Mouse (Mus musculus) neural tube, embryonic 15.5 days (tissue): ENCODE data around the gene D730048I06Rik. TPM values are rescaled to one million over a fixed set of nuclear protein-coding genes. Genes with fewer than 3 reads are reported as not detected.
"Not testable (repeated sequence)": the region's sequence is repeated elsewhere in the genome, so short reads cannot be mapped to it uniquely, and the experiment has no call there.

Source experiments
- ATAC-seq: fragments of 200-750 bp; cut with Nextera tagmentation; 2 replicates; pipeline ENCODE4 v1.8.0; 2017; ENCODE audit warnings: mild to moderate bottlenecking, moderate TSS enrichment, moderate library complexity; ENCODE audit not compliant: low FRiP score
- H3K27ac ChIP-seq: fragments of 300-500 bp; sonication (generic); replicated peaks from 2 replicates; pipeline ENCODE4 v1.5.1; 2015; ENCODE audit warnings: mild to moderate bottlenecking, inconsistent platforms
- H3K27me3 ChIP-seq: fragments of 300-500 bp; sonication (generic); replicated peaks from 2 replicates; pipeline ENCODE4 v1.6.1; 2015; ENCODE audit warnings: inconsistent platforms
- H3K36me3 ChIP-seq: fragments of 300-500 bp; sonication (generic); 2 replicates; pipeline ENCODE4 v1.6.1; 2015; ENCODE audit warnings: inconsistent platforms
- H3K4me1 ChIP-seq: fragments of 300-500 bp; sonication (generic); 2 replicates; pipeline ENCODE4 v1.6.1; 2015; ENCODE audit warnings: inconsistent platforms
- H3K4me2 ChIP-seq: fragments of 300-500 bp; sonication (generic); 2 replicates; pipeline ENCODE4 v1.6.1; 2015; ENCODE audit warnings: inconsistent platforms, mild to moderate bottlenecking, moderate library complexity
- H3K4me3 ChIP-seq: fragments of 300-500 bp; sonication (generic); replicated peaks from 2 replicates; pipeline ENCODE4 v1.5.1; 2015; ENCODE audit warnings: mild to moderate bottlenecking, inconsistent platforms
- H3K9ac ChIP-seq: fragments of 300-500 bp; sonication (generic); replicated peaks from 2 replicates; pipeline ENCODE4 v1.6.1; 2015; ENCODE audit warnings: mild to moderate bottlenecking, inconsistent platforms
- H3K9me3 ChIP-seq: fragments of 300-500 bp; sonication (generic); replicated peaks from 2 replicates; pipeline ENCODE4 v1.6.1; 2016; ENCODE audit warnings: inconsistent platforms
- WGBS: fragments of 180-500 bp; shearing (Covaris S2); methylation state at CpG from one replicate; pipeline ENCODE4 v1.1.7; 2015; ENCODE audit warnings: mixed read lengths; 5-methylcytosine and 5-hydroxymethylcytosine counted together
- polyA plus RNA-seq: library from polyadenylated mRNA; unstranded; fragments of >200 nt; fragmentation: Nextera tagmentation; extraction: Ambion mirVana; gene quantifications from 2 replicates; pipeline ENCODE4 v1.2.1, GENCODE M21; 2015

The D730048I06Rik gene
- not detected in 2 replicates for polyA plus RNA-seq

GRCm38 (mm10) chr9:35790001-35790400 is at the start of gene D730048I06Rik, which contains the start of gene Gm27235:
Gene D730048I06Rik, minus strand, starts transcription at chr9:35790112.
Gene Gm27235, minus strand, starts transcription at chr9:35790101.
- Histone ChIP-seq H3K9me3 (peaks cover 5% of the 10 kb centered on the region; the same call in 1 of the 2 replicates), H3K4me2 (no peak within 1 kb of the TSS), H3K4me1 (no peaks in the 10 kb centered on the region), H3K27me3 (no peaks in the 10 kb centered on the region), H3K4me3 (no peak within 1 kb of the TSS), H3K36me3 (no peaks in the 10 kb centered on the region), H3K9ac (no peak within 1 kb of the TSS), H3K27ac (no peak within 1 kb of the TSS)
- WGBS: 92% methylated on average over 3 of the region's 3 CpGs
- no peak for ATAC-seq

DNA sequence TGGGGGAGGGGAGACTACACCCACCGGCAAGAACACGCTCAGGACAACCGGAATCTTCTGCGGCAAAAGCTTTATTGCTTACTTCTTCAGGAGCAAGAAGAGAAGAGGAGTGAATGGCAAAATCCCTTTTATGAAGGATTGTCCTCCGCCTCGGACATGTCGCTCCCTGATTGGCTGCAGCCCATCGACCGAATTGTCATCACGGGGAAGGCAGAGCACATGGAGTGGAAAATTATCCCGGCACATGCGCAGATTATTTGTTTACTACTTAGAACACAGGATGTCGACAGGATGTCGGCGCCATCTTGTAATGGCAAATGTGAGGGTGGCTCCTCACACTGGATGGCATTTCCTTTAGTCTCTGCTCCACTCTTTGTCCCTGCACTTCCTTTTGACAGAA is 28.0 kb upstream of the D730048I06Rik start:
- H3K4me2 ChIP-seq, H3K4me1 ChIP-seq, H3K27ac ChIP-seq, ATAC-seq, H3K4me3 ChIP-seq, H3K9me3 ChIP-seq, H3K36me3 ChIP-seq, H3K27me3 ChIP-seq, H3K9ac ChIP-seq: not testable (repeated sequence)
- WGBS: 96% methylated on average over 15 of the region's 15 CpGs

DNA sequence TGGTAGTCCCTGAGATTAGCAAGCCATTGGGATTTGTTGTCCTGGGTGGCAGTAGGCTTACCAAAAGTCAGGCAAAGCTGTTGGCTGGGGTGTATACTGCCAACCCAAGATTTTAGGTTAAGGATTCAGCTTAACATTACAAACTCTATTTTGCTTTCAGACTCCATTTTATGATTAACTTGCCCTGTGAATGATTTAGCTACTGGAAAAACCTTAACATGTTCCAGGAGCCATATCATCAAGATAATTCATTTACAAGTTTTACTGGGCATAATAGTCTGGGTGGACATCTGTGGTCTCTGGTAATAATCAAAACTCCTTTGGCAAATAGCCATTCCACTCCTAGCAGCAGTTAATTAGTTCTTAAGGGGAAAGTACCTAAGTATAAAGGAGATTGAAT is 8.2 kb upstream of the D730048I06Rik start:
- H3K4me1 ChIP-seq: no peaks in the 10 kb centered on the region
- H3K4me3 ChIP-seq: no peak overlapping the region
- ATAC-seq: no peak
- H3K36me3 ChIP-seq: no peaks in the 10 kb centered on the region
- H3K4me2 ChIP-seq: no peak overlapping the region
- H3K27ac ChIP-seq: no peak overlapping the region
- H3K9ac ChIP-seq: no peak overlapping the region
- H3K9me3 ChIP-seq: peaks cover 8% of the 10 kb centered on the region
- no peaks in the 10 kb centered on the region for H3K27me3 ChIP-seq

GRCm38 (mm10) chr9:35778009-35778408 is 11.9 kb downstream of the D730048I06Rik start, which contains the start of gene Gm17727:
Gene Gm17727, minus strand, starts transcription at chr9:35778109.
- Histone ChIP-seq H3K4me2 (no peak within 1 kb of the TSS), H3K4me1 (no peaks in the 10 kb centered on the region), H3K27ac (no peak within 1 kb of the TSS), H3K9ac (no peak within 1 kb of the TSS), H3K27me3 (no peaks in the 10 kb centered on the region), H3K9me3 (no peaks in the 10 kb centered on the region; the same call in 1 of the 2 replicates), H3K4me3 (no peak within 1 kb of the TSS), H3K36me3 (no peaks in the 10 kb centered on the region)
- ATAC-seq: no peak
- 63% methylated on average over 3 of the region's 3 CpGs for WGBS

DNA sequence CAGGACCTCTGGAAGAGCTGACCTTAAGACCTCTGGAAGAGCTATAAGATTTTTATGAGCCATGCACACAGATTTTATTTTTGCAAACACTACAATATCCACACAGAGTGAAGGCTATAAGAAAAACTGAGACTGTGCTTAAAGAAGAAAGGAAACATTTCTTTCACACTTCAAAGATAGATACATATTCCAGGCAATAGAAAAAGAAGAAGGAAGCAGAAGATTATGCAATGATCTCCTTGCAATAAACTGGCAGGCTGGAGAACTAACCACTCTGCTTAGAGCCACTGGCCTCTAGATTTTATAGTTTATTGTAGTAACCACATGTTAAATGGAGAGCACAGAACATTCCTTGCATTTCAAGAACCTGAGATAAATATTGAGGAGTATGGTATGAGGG is 33.1 kb downstream of the D730048I06Rik start:
- H3K36me3 ChIP-seq: no peaks in the 10 kb centered on the region
- ATAC-seq: no peak

DNA sequence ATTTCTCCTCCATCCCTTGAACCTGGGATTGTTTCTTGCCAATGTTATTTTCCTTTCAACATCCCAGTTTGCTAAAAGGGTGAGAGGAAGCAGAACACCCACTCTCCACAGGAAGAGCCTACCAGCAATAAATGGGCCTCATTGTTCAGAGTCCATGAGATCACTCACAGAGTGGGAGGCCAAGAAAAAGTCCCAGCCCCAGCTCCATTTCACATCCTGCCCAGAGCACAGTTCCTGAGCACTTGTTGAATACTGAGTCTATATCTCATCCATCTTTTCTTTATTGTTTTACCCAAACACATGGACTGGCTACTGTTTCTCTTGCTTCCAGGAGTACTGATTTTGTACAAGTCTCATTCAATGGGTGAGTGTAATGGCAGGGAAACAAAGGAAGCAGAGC is 49.2 kb downstream of the D730048I06Rik start, which contains the start of gene Gm17677:
Gm17677 (plus strand) TSS at position 301 of the 400 bp plus-strand sequence.
- no peaks in the 10 kb centered on the region for H3K27me3 ChIP-seq
- H3K9ac ChIP-seq: no peak within 1 kb of the TSS
- H3K4me1 ChIP-seq: no peaks in the 10 kb centered on the region
- no peak within 1 kb of the TSS for H3K4me3 ChIP-seq
- ATAC-seq: no peak
- no peak within 1 kb of the TSS for H3K4me2 ChIP-seq
- H3K36me3 ChIP-seq: no peaks in the 10 kb centered on the region
- H3K9me3 ChIP-seq: 0 out of 2 replicates have a peak, but pooled peaks cover 3% of the 10 kb centered on the region
- no peak within 1 kb of the TSS for H3K27ac ChIP-seq

More for the DNA sequence above, 33.1 kb downstream of the D730048I06Rik start:
- Histone ChIP-seq H3K4me1 (no peaks in the 10 kb centered on the region), H3K27me3 (no peaks in the 10 kb centered on the region), H3K27ac (no peak overlapping the region), H3K4me3 (no peak overlapping the region), H3K9ac (no peak overlapping the region), H3K4me2 (no peak overlapping the region), H3K9me3 (0 out of 2 replicates have a peak, but pooled peaks cover 2% of the 10 kb centered on the region)

Other genes with a start within 250 kb of the D730048I06Rik start
- 25.6 and 30.2 TPM in 2 replicates for gene Ddx25, start 231.6 kb downstream of the D730048I06Rik start, polyA plus RNA-seq
- 15.5 and 16.9 TPM in 2 replicates for gene Pus3, start 231.5 kb downstream of the D730048I06Rik start, polyA plus RNA-seq
- 0.89 and 0.97 TPM in 2 replicates for gene Pate2, start 219.8 kb downstream of the D730048I06Rik start, polyA plus RNA-seq
- gene Hyls1, start 219.7 kb downstream of the D730048I06Rik start, polyA plus RNA-seq: 15.0 and 15.7 TPM in 2 replicates
- not detected in 2 replicates for gene Pate4, start 178.2 kb downstream of the D730048I06Rik start, polyA plus RNA-seq
- gene Pate3, start 141.9 kb downstream of the D730048I06Rik start, polyA plus RNA-seq: not detected in 2 replicates
- gene Pate1, start 102.7 kb downstream of the D730048I06Rik start, polyA plus RNA-seq: not detected in 2 replicates
- not detected in 2 replicates for gene Gm17677, start 49.1 kb downstream of the D730048I06Rik start, polyA plus RNA-seq
- not detected in 2 replicates for gene Gm17727, start 12.0 kb downstream of the D730048I06Rik start, polyA plus RNA-seq
- not detected in 2 replicates for gene Gm27235, start within 50 bp of the D730048I06Rik start, polyA plus RNA-seq
- not detected in 2 replicates for gene 9230110F15Rik, start 54.0 kb upstream of the D730048I06Rik start, polyA plus RNA-seq
- gene 9230113P08Rik, start 118.3 kb upstream of the D730048I06Rik start, polyA plus RNA-seq: not detected in 2 replicates